Mouse (Mus musculus) urinary bladder, postnatal 4 days (tissue): ENCODE measurements around the gene Acnat1.
A peak's percentile ranks its signal among the peaks of the same experiment; 100 is the strongest.
"Not testable (repeated sequence)": the region's sequence is repeated elsewhere in the genome, so short reads cannot be mapped to it uniquely, and the experiment has no call there.

ENCODE experiments used
- DNase-seq, 2 experiments: peaks; one replicate each; pipeline ENCODE4 v3.0.0; 2021 to 2022; ENCODE audit warnings: low spot score in 2 of 2

The Acnat1 gene

GRCm38 (mm10) chr4:49473435-49474100 is at the start of gene Acnat1:
Gene Acnat1 (minus strand): TSS chr4:49473912.
- DNase-seq: no peak

GRCm38 (mm10) chr4:49522576-49522975 is 48.9 kb upstream of the Acnat1 start:
- no peak for DNase-seq

GRCm38 (mm10) chr4:49521346-49521745 is 47.6 kb upstream of the Acnat1 start:
- no peak for DNase-seq

DNA sequence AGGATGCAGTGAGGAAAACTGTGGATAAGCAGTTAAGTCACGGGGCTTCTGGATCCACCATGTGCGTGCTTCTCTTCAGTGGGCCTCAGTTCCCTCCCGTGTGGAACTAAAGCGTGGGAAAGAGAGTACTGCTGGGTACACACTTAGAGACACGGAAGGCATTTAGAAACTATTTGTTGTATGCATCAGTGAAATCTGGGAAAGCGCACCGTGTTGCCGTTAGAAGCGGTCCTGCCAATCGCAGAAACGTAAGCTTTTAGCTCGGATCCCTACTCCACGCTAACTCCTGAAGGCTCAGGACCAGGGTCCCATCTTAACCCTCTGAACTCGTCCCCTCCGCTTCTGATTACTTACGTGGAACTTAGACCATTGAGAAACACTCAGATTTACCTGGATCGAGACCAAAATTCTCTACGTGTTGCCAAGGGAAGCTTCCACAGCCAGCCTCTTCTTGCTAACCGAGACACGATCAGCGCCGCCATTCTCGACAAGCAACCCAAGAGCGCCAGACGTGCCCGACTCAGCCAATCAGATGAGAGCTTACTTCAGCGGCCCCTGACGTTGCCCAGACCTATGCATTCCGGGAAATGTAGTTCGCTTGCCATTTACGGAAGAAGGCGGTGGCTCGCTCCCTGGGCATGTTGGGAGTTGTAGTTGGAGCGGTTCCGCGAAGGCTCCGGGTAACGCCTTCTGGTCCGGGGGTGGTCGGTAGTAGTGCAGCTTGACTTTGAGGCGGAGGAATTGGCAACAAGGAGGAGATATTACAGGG is 47.0 kb upstream of the Acnat1 start, which contains the start of the genes Mrpl50 and Zfp189:
Gene Mrpl50, minus strand, starts transcription at position 522 of the 769 bp plus-strand sequence.
Gene Zfp189, plus strand, starts transcription at position 605 of the 769 bp plus-strand sequence.
- DNase-seq: peak; percentile 89

- no peak for DNase-seq
Observed at GRCm38 (mm10) chr4:49519476-49519875, 45.8 kb upstream of the Acnat1 start.

GRCm38 (mm10) chr4:49514441-49514840 is 40.7 kb upstream of the Acnat1 start:
- DNase-seq: no peak

DNA sequence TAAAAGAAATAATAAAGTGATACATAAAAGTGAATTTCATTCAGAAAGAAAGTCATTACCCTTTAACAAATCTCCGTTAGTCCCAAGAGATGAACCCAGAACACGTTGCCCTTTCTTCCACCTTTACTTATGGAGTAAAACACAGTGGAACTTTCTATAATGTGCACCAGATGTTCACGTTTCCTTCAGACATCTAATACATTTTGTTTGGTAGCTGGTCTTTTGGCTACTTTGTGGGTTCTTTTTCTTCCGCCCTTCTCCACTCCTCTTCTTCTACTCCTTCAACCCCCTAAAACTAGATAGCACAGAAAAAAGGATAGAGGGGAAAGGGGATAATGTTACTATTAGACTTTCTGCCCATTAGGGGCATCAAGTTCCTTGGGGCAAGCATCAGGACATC is 38.9 kb upstream of the Acnat1 start:
- no peak for DNase-seq

DNA sequence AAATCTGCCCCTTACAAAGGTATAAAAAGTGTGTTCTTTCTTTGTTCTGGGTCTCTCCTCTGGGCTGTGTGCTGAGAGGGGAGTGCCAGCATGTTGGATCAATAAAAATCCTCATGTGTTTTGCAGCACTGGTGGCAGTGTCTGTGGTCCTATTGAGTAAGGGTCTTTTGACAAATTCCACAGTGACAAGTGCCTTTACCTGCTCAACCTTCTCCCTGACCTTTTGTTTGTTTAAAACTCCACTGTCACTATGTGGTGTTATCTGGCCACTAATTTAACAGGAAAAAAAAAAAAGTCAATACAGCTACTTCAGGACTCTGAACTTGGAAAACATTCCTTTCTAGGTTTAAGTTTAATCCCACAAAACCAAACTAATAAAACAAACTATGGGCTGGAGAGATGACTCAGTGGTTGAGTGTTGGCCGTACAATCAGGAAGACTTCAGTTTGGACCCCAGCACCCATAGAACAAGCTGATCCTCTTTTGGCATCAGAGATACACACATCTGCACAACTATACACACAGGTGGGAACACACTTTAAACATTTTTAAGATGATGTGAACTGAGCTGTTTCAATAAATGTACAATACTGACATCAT is 36.6 kb upstream of the Acnat1 start:
- DNase-seq: not testable (repeated sequence)

DNA sequence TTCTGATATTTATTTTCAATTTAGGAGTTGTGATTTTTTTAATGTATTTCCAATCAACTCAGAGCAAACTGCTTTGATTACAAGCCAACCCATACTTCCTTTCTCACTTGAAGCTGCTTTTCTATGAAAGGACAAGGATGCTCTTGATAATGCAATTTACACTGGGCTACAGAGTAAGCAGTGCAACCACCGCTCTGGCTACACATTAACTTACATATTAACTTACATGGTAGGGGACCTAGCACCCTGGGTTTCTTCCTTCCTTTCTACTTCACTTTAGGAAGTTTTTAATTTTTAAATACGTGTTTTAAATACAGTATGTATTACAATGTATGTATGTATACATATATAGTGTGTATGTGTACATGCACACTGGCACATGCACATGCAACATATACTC is 35.5 kb upstream of the Acnat1 start:
- no peak for DNase-seq

DNA sequence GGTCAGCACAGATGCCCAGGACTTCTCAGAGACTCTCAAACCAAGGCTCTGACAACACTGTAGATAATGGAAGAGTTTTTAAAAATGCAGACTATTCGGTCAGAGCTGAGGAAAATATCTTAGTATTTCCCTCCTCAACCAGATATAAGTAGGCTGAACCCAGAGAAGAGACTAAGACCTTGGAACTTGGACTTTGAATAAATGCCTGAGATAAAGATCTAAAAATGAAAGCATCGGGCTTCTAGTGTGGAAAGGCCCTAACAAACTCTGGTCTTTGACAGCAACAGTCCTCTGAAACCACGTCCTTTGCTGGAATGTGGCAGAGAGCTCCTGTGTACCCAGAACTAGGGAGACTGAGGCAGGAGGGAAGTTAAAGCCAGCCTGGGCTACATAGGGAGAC is 32.7 kb upstream of the Acnat1 start, which contains the start of gene Baat:
Gene Baat, minus strand, starts transcription at position 172 of the 400 bp plus-strand sequence.
- DNase-seq: no peak

DNA sequence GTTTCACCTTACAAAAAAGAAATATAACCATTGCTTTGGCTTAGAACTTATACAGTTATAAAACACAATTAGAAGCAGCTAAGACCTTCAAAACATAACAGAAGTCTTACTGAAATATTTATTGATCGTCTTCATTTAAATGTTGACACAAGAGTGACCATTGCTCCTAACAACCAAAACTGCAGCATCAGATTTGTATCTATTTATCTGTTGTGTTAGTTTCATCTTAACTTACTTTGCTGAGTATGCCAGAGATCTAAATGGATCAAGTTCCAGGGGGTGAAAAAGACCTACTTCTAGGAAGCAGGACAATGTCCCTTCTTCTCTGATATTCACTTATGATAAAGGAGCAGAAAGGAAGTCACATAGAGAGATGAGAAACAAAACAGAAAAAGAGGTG is 29.9 kb upstream of the Acnat1 start:
- no peak for DNase-seq

DNA sequence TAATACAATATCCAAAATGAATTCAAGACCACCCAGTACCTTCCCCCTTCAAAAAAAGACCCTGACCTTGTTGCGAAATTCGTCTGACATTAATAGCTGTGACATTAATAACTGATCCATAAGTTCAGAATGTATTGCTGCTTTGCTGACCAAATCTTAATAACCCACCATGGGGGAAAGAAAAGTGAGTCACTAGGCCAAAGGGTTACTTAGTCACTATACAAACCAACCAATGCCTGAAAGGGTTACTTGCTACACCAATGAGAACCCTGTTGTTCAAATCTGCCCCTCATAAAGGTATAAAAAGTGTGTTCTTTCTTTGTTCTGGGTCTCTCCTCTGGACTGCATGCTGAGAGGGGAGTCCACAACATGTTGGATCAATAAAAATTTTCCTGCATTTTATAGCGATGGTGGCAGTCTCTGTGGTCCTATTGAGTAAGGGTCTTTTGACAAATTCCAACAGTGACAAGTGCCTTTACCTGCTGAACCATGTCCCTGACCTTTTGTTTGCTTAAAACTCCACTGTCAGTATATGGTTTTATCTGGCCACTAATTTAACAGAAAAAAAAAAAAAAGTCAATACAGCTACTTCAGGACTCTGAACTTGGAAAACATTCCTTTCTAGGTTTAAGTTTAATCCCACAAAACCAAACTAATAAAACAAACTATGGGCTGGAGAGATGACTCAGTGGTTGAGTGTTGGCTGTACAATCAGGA is 12.4 kb upstream of the Acnat1 start:
- not testable (repeated sequence) for DNase-seq

- no peak for DNase-seq
Observed at GRCm38 (mm10) chr4:49485442-49485841, 11.7 kb upstream of the Acnat1 start.

DNA sequence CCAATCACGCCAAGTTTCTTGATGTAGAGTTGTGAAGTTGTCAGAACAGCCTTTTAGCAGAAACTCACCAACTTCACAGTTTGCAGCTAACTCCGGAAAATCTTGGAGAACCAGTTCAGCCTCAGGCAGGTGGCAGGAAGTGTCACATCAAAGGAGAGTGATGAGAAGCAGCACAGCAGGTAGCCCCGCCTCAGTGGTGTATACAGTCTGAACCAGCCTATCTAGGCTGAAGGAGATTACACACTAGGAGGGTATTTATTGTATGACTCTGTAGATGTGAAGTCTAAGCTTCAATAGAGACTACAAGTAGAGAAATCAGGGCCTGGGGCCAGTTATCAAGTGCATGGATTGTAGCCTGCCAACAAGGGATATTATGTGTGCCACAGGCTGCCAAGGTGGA is 7.2 kb upstream of the Acnat1 start:
- no peak for DNase-seq

DNA sequence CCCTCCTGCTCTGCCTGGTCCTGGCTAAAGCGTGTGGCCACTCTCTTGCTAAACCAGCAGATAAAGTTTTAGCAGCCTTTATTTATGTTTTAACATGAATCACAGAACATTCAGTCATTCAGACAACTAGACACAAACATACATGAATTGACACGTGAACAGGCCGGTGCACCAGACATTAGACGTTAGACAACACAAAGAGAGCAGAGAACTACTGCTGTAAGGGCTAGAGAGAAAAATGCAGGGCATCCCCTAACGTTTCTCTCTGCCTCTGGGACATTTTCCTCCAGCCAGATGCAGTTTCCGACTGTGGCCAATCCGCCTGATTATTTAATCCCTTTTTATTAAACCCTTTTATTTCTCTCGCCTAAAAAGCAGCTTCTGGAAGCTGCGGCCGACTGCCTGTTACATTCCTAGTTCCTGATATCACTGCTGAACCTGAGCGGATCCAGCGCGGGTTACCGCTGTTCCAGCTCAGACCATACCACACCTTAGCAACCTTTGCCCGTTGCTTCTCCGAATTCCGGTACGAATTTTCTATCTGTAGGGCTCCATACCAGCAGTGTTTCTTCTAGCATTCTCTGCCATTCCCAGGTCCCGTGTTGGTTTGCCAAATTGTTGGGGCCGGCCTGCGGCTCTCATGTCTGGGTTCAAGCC is 6.5 kb upstream of the Acnat1 start:
- DNase-seq: no peak

GRCm38 (mm10) chr4:49479035-49479434 is 5.3 kb upstream of the Acnat1 start:
- DNase-seq: not testable (repeated sequence)

DNA sequence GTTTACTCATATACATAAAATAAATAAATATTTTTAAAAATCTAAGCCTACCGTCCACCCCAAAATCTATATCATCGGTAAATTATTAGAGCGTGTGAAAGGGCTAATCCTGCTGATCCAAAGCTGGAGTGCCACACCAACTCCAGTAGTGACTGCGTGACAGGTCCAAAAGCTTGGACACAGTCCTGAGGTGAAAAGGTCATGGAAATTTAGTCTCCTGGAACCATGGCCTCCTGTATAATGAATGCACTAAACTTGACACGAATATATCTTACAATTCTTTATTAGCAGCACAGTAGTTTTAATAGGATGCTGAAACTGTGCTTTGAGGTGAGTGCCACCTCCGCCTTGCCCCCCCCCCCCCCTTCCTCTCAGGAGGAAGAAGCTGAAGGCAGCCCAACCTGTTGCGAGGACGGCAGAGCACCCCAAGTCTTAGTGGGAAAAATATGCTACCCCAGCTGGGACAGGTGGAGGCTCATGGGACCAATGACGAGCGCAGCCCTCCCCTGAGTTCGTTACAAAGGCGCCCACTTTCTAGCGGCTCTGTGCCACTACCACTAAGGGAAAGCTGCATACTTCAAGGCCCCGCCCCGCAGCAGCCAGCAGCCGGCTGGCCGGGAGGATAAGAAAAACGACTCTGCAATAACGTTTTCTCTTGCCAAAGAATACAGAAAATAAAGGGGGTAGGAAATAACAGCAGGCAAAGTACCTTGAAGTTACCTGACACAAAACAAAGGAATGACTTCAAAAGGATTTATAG is 4.6 kb upstream of the Acnat1 start:
- no peak for DNase-seq

- DNase-seq: no peak
Observed at GRCm38 (mm10) chr4:49474583-49474982, 871 bp upstream of the Acnat1 start.

DNA sequence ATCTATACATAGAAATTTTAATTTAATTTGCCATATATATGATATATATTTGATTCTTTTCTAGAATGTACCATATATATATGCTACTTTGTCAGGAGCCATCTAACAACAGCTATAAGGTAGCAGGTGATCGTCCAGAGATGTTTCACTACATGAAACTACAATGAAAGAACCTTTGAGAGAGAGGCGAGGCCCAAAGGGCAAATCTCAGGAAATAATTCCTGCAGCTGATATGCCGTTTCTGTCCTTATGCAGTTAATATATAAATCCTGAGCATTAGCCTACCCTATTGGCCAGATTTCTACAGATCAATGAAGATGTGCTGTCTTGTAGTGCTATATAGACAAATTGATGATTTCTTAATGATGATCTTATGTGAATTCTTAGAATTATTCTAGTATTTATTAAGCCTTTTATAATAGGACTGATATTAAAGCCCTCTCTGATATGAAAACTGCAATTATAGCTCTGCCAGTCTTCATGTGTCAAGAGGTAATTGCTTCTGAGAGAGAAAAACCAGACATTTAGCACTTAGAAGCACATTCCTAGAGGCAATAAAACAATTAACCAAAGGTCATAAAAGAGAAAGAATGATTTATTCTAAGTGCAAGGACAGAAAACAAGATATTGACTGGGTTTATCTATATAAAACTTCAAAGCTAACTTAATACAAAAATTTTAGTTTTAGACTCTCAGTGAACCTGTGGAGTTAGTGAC is 4.1 kb downstream of the Acnat1 start:
- DNase-seq: no peak

GRCm38 (mm10) chr4:49467360-49467759 is 6.4 kb downstream of the Acnat1 start:
- DNase-seq: no peak
